Mouse (Mus musculus) myocyte (in vitro differentiated cells): ENCODE data around the gene Sema4d. TPM values are rescaled to one million over a fixed set of nuclear protein-coding genes. Genes with fewer than 3 reads are reported as not detected.

Source experiments
- H3K27me3 ChIP-seq: one replicate; pipeline ENCODE4 v1.6.1; 2011; ENCODE audit not compliant: control insufficient read depth, insufficient read depth, insufficient read length
- H3K36me3 ChIP-seq: one replicate; pipeline ENCODE4 v1.6.1; 2011; ENCODE audit not compliant: control insufficient read depth, insufficient read depth
- H3K4me2 ChIP-seq: one replicate; pipeline ENCODE4 v1.6.1; 2011; ENCODE audit warnings: low read depth, control low read depth
- H3K4me3 ChIP-seq: one replicate; pipeline ENCODE4 v1.5.1; 2011; ENCODE audit warnings: mild to moderate bottlenecking, control low read depth, moderate library complexity
- H3K79me2 ChIP-seq: one replicate; pipeline ENCODE4 v1.6.1; 2011; ENCODE audit not compliant: control insufficient read depth, insufficient read depth
- H3ac ChIP-seq: one replicate; pipeline ENCODE4 v1.6.1; 2011; ENCODE audit not compliant: control insufficient read depth, insufficient read length
- CEBPB ChIP-seq: IDR thresholded peaks from 2 replicates; pipeline ENCODE4 v1.6.1; 2011; ENCODE audit warnings: mild to moderate bottlenecking, moderate library complexity; ENCODE audit not compliant: poor library complexity, insufficient read depth, severe bottlenecking
- E2F4 ChIP-seq: IDR thresholded peaks from one replicate; pipeline ENCODE4 v1.6.1; 2011; ENCODE audit warnings: mild to moderate bottlenecking, control low read depth, moderate library complexity; ENCODE audit not compliant: insufficient read depth
- MAX ChIP-seq: IDR thresholded peaks from one replicate; pipeline ENCODE4 v1.6.1; 2011; ENCODE audit warnings: low read depth, mild to moderate bottlenecking, control low read depth
- MYOD1 ChIP-seq, 3 experiments: IDR thresholded peaks; one replicate each; pipeline ENCODE4 v1.6.1; 2011; ENCODE audit warnings: control low read depth in 2 of 3, low read depth in 2 of 3, mild to moderate bottlenecking in 2 of 3, moderate library complexity in 1 of 3; ENCODE audit not compliant: insufficient read length in 2 of 3, control insufficient read depth in 1 of 3
- MYOG ChIP-seq, 3 experiments: IDR thresholded peaks; one replicate each; pipeline ENCODE4 v1.6.1; 2011; ENCODE audit warnings: control low read depth in 2 of 3, low read depth in 2 of 3, mild to moderate bottlenecking in 2 of 3; ENCODE audit not compliant: insufficient read length in 2 of 3, control insufficient read depth in 1 of 3, insufficient read depth in 1 of 3
- POLR2A ChIP-seq: IDR thresholded peaks from one replicate; pipeline ENCODE4 v1.6.1; 2011; ENCODE audit warnings: low read depth, mild to moderate bottlenecking, control low read depth, moderate library complexity; ENCODE audit not compliant: insufficient read length
- POLR2AphosphoS2 ChIP-seq: IDR thresholded peaks from one replicate; pipeline ENCODE4 v1.6.1; 2011; ENCODE audit warnings: low read depth, control low read depth; ENCODE audit not compliant: insufficient read length
- REST ChIP-seq: IDR thresholded peaks from one replicate; pipeline ENCODE4 v1.6.1; 2011; ENCODE audit warnings: mild to moderate bottlenecking, control low read depth, moderate library complexity; ENCODE audit not compliant: insufficient read depth, insufficient read length
- SRF ChIP-seq: IDR thresholded peaks from one replicate; pipeline ENCODE4 v1.6.1; 2011; ENCODE audit warnings: low read depth; ENCODE audit not compliant: control insufficient read depth, insufficient read length
- TCF12 ChIP-seq: IDR thresholded peaks from one replicate; pipeline ENCODE4 v1.6.1; 2011; ENCODE audit warnings: mild to moderate bottlenecking, control low read depth; ENCODE audit not compliant: poor library complexity, insufficient read depth, severe bottlenecking
- TCF3 ChIP-seq: IDR thresholded peaks from one replicate; pipeline ENCODE4 v1.6.1; 2011; ENCODE audit warnings: low read depth, control low read depth; ENCODE audit not compliant: insufficient read length
- USF1 ChIP-seq: IDR thresholded peaks from one replicate; pipeline ENCODE4 v1.6.1; 2011; ENCODE audit warnings: low read depth, mild to moderate bottlenecking, control low read depth, moderate library complexity
- polyA plus RNA-seq: library from polyadenylated mRNA; unstranded; fragments of >200 nt; fragmentation: generic; extraction: Trizol; gene quantifications from one replicate; pipeline ENCODE4 v1.2.1, GENCODE M21; 2012; ENCODE audit warnings: missing spikeins

The Sema4d gene
- polyA plus RNA-seq, 1 experiment: 15.3 TPM

DNA sequence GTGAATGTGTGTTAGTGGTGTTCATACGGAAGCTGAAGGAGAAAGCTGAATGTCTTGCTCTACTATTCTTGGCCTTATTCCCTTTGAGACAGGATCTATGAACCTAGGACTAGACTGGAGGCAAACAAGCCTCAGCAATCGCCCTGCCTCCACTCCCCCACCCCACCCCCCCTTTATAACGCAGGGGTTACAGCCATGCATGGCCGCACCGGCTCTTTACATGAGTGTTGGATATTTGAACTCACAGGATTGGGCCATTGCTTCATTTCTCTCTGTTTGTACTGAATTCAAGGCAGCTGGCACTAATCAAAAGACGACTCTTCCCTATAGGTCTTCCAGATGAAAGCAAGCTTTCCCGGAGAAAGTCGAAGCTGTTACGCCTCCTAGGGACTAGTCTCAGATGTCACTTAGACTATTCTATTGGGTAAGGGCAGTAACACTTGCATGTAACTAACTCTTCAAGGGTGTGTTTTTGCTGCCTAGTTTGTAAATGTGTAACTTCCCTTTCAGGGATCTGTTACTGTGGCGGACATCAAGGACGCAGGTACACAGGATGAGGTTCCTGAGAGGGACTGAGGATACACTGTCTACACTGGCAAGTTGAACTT, 151.3 kb downstream of the Sema4d start:
- H3K4me2 ChIP-seq: no peak overlapping the region
- no peak overlapping the region for H3K4me3 ChIP-seq
- peaks cover 22% of the 10 kb centered on the region for H3K79me2 ChIP-seq
- no peak overlapping the region for H3ac ChIP-seq
- no peaks in the 10 kb centered on the region for H3K27me3 ChIP-seq
- no peaks in the 10 kb centered on the region for H3K36me3 ChIP-seq
- TF ChIP-seq USF1: no peak
- no peak for TF ChIP-seq SRF

- TF ChIP-seq MYOD1 (IDR thresholded peaks at IDR 0.05; ENCODE audit: control insufficient read depth in 1 of 3, insufficient read length in 2 of 3, low read depth in 2 of 3): no peak
- no peak overlapping the region for H3K4me3 ChIP-seq
- peaks cover 13% of the 10 kb centered on the region for H3K79me2 ChIP-seq
These were observed 152.1 kb downstream of the Sema4d start for GRCm38 (mm10) chr13:51641424-51641823.

DNA sequence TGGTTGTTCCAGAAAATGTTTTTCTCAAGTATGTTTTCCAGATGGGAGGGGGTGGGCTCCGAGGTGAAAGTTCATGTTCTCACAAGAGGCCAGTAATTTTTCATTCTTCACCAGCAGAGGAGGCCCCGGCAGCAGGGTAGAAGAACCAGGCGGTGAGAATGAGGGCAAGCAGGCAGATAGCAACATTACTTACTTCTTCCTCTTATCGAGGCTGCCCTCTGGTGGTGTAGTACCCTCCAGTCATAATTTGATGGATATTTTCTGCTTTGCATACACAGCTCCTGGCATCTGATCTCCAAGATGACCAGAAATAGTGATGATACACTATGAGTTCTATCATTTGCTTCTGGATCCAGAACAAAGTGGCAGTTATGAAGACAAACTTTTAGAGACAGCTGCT, 154.6 kb downstream of the Sema4d start:
- TF ChIP-seq POLR2A: no peak
- TF ChIP-seq USF1: no peak
- TF ChIP-seq MAX: no peak
- no peak for TF ChIP-seq E2F4
- no peak for TF ChIP-seq MYOD1 (IDR thresholded peaks at IDR 0.05; ENCODE audit: control insufficient read depth in 1 of 3, insufficient read length in 2 of 3, low read depth in 2 of 3)
- no peak for TF ChIP-seq TCF12
- TF ChIP-seq MYOG (IDR thresholded peaks at IDR 0.05; ENCODE audit: control insufficient read depth in 1 of 3, insufficient read depth in 1 of 3, insufficient read length in 2 of 3, low read depth in 2 of 3): no peak
- TF ChIP-seq CEBPB: no peak
- no peak for TF ChIP-seq TCF3
- TF ChIP-seq SRF: no peak
- no peak for TF ChIP-seq POLR2AphosphoS2
- no peak for TF ChIP-seq REST
- no peak overlapping the region for H3ac ChIP-seq
- no peaks in the 10 kb centered on the region for H3K36me3 ChIP-seq
- no peaks in the 10 kb centered on the region for H3K79me2 ChIP-seq
- no peak overlapping the region for H3K4me3 ChIP-seq
- H3K27me3 ChIP-seq: no peaks in the 10 kb centered on the region
- H3K4me2 ChIP-seq: no peak overlapping the region

More at GRCm38 (mm10) chr13:51641424-51641823, 152.1 kb downstream of the Sema4d start:
- no peaks in the 10 kb centered on the region for H3K27me3 ChIP-seq
- no peaks in the 10 kb centered on the region for H3K36me3 ChIP-seq
- H3K4me2 ChIP-seq: no peak overlapping the region
- no peak overlapping the region for H3ac ChIP-seq

Other genes starting within 250 kb of the Sema4d start
- gene Shc3, start 224.3 kb downstream of the Sema4d start, polyA plus RNA-seq: 0.17 TPM
- gene Cks2, start 148.5 kb downstream of the Sema4d start, polyA plus RNA-seq: 95.1 TPM
- 8.7 TPM for gene Secisbp2, start 142.1 kb downstream of the Sema4d start, polyA plus RNA-seq
- 202 TPM for gene Gadd45g, start 52.9 kb upstream of the Sema4d start, polyA plus RNA-seq